Mouse (Mus musculus): Measurements from ENCODE around the gene Tnfrsf21. TPM values are rescaled to one million over a fixed set of nuclear protein-coding genes. Genes with fewer than 3 reads are reported as not detected.

The Tnfrsf21 gene
- polyA plus RNA-seq, 1 experiment from 2014 or later = 18.7 TPM

GRCm38 (mm10) chr17:43106108-43106507, 89.8 kb downstream of the Tnfrsf21 start:
- no peaks in the 10 kb centered on the region for H3K27me3 ChIP-seq (replicated peaks; ENCODE audit: control insufficient read depth, insufficient read depth, low read length)
- 77% methylated on average over 3 of the region's 3 CpGs for WGBS
- H3K4me2 ChIP-seq (ENCODE audit: low read length) = no peak overlapping the region
- no peak overlapping the region for H3K9ac ChIP-seq (ENCODE audit: low read length)
- DNase-seq (ENCODE audit: low spot score) (no peak), ATAC-seq (replicated peaks; ENCODE audit: low FRiP score, low TSS enrichment, low read depth) (no peak)
- no peaks in the 10 kb centered on the region for H3K4me1 ChIP-seq (replicated peaks; ENCODE audit: control insufficient read depth, insufficient read depth, low read length)
- no peaks in the 10 kb centered on the region for H3K9me3 ChIP-seq (ENCODE audit: control insufficient read depth, low read length)
- H3K27ac ChIP-seq (ENCODE audit: low read depth) = no peak overlapping the region
- H3K4me3 ChIP-seq (ENCODE audit: low read depth, low read length) = no peak overlapping the region
- no peaks in the 10 kb centered on the region for H3K36me3 ChIP-seq (ENCODE audit: control insufficient read depth, insufficient read depth, low read length)

- no peak overlapping the region for H3K4me3 ChIP-seq (ENCODE audit: low read depth, low read length)
- 75% methylated on average over 5 of the region's 5 CpGs for WGBS
- ATAC-seq (replicated peaks; ENCODE audit: low FRiP score, low TSS enrichment, low read depth) (no peak), DNase-seq (ENCODE audit: low spot score) (no peak)
- H3K36me3 ChIP-seq (ENCODE audit: control insufficient read depth, insufficient read depth, low read length) = no peaks in the 10 kb centered on the region
- H3K27me3 ChIP-seq (replicated peaks; ENCODE audit: control insufficient read depth, insufficient read depth, low read length) = no peaks in the 10 kb centered on the region
- H3K4me2 ChIP-seq (ENCODE audit: low read length) = no peak overlapping the region
- H3K9ac ChIP-seq (ENCODE audit: low read length) = no peak overlapping the region
- H3K27ac ChIP-seq (ENCODE audit: low read depth) = no peak overlapping the region
- H3K9me3 ChIP-seq (ENCODE audit: control insufficient read depth, low read length) = no peaks in the 10 kb centered on the region
- H3K4me1 ChIP-seq (replicated peaks; ENCODE audit: control insufficient read depth, insufficient read depth, low read length) = no peaks in the 10 kb centered on the region
Measured at GRCm38 (mm10) chr17:43107338-43107737, 91.0 kb downstream of the Tnfrsf21 start.

GRCm38 (mm10) chr17:43109501-43109900, 93.1 kb downstream of the Tnfrsf21 start:
- Histone ChIP-seq H3K27ac (ENCODE audit: low read depth) (no peak overlapping the region), H3K4me2 (ENCODE audit: low read length) (no peak overlapping the region), H3K9ac (ENCODE audit: low read length) (no peak overlapping the region), H3K4me1 (replicated peaks; ENCODE audit: control insufficient read depth, insufficient read depth, low read length) (no peaks in the 10 kb centered on the region), H3K9me3 (ENCODE audit: control insufficient read depth, low read length) (no peaks in the 10 kb centered on the region), H3K27me3 (replicated peaks; ENCODE audit: control insufficient read depth, insufficient read depth, low read length) (no peaks in the 10 kb centered on the region), H3K4me3 (ENCODE audit: low read depth, low read length) (no peak overlapping the region), H3K36me3 (ENCODE audit: control insufficient read depth, insufficient read depth, low read length) (no peaks in the 10 kb centered on the region)
- DNase-seq (ENCODE audit: low spot score) = no peak
- no peak for ATAC-seq (replicated peaks; ENCODE audit: low FRiP score, low TSS enrichment, low read depth)
- 81% methylated on average over 4 of the region's 4 CpGs for WGBS

- DNase-seq (ENCODE audit: low spot score) = no peak
- H3K27me3 ChIP-seq (replicated peaks; ENCODE audit: control insufficient read depth, insufficient read depth, low read length) = no peaks in the 10 kb centered on the region
- no peaks in the 10 kb centered on the region for H3K4me1 ChIP-seq (replicated peaks; ENCODE audit: control insufficient read depth, insufficient read depth, low read length)
- H3K4me3 ChIP-seq (ENCODE audit: low read depth, low read length) = no peak overlapping the region
- no peak overlapping the region for H3K4me2 ChIP-seq (ENCODE audit: low read length)
- H3K9me3 ChIP-seq (ENCODE audit: control insufficient read depth, low read length) = no peaks in the 10 kb centered on the region
- H3K27ac ChIP-seq (ENCODE audit: low read depth) = no peak overlapping the region
- no peak overlapping the region for H3K9ac ChIP-seq (ENCODE audit: low read length)
- no peak for ATAC-seq (replicated peaks; ENCODE audit: low FRiP score, low TSS enrichment, low read depth)
- WGBS = 77% methylated on average over 9 of the region's 9 CpGs
- H3K36me3 ChIP-seq (ENCODE audit: control insufficient read depth, insufficient read depth, low read length) = no peaks in the 10 kb centered on the region
Measured at GRCm38 (mm10) chr17:43110168-43110885, 94.0 kb downstream of the Tnfrsf21 start.

- ATAC-seq (replicated peaks; ENCODE audit: low FRiP score, low TSS enrichment, low read depth) (no peak), DNase-seq (ENCODE audit: low spot score) (peak; percentile 50)
- Histone ChIP-seq H3K9ac (ENCODE audit: low read length) (no peak overlapping the region), H3K27me3 (replicated peaks; ENCODE audit: control insufficient read depth, insufficient read depth, low read length) (no peaks in the 10 kb centered on the region), H3K27ac (ENCODE audit: low read depth) (no peak overlapping the region), H3K36me3 (ENCODE audit: control insufficient read depth, insufficient read depth, low read length) (no peaks in the 10 kb centered on the region), H3K9me3 (ENCODE audit: control insufficient read depth, low read length) (no peaks in the 10 kb centered on the region), H3K4me2 (ENCODE audit: low read length) (no peak overlapping the region), H3K4me3 (ENCODE audit: low read depth, low read length) (no peak overlapping the region), H3K4me1 (replicated peaks; ENCODE audit: control insufficient read depth, insufficient read depth, low read length) (peaks cover 6% of the 10 kb centered on the region)
- 69% methylated on average over 9 of the region's 9 CpGs for WGBS
Measured at GRCm38 (mm10) chr17:43113391-43113984, 97.1 kb downstream of the Tnfrsf21 start.

- DNase-seq (ENCODE audit: low spot score) (peak; percentile 49), ATAC-seq (replicated peaks; ENCODE audit: low FRiP score, low TSS enrichment, low read depth) (0 out of 2 replicates have a peak, but pooled peaks have one; percentile 32)
- Histone ChIP-seq H3K27ac (ENCODE audit: low read depth) (no peak overlapping the region), H3K9ac (ENCODE audit: low read length) (no peak overlapping the region), H3K4me1 (replicated peaks; ENCODE audit: control insufficient read depth, insufficient read depth, low read length) (peaks cover 6% of the 10 kb centered on the region), H3K4me2 (ENCODE audit: low read length) (no peak overlapping the region), H3K9me3 (ENCODE audit: control insufficient read depth, low read length) (no peaks in the 10 kb centered on the region), H3K36me3 (ENCODE audit: control insufficient read depth, insufficient read depth, low read length) (no peaks in the 10 kb centered on the region), H3K4me3 (ENCODE audit: low read depth, low read length) (no peak overlapping the region), H3K27me3 (replicated peaks; ENCODE audit: control insufficient read depth, insufficient read depth, low read length) (no peaks in the 10 kb centered on the region)
- 58% methylated on average over 8 of the region's 8 CpGs for WGBS
Measured at GRCm38 (mm10) chr17:43114086-43114581, 97.8 kb downstream of the Tnfrsf21 start.

- H3K9me3 ChIP-seq (ENCODE audit: control insufficient read depth, low read length) = no peaks in the 10 kb centered on the region
- H3K4me3 ChIP-seq (ENCODE audit: low read depth, low read length) = no peak overlapping the region
- DNase-seq (ENCODE audit: low spot score) (no peak), ATAC-seq (replicated peaks; ENCODE audit: low FRiP score, low TSS enrichment, low read depth) (no peak)
- peaks cover 6% of the 10 kb centered on the region for H3K4me1 ChIP-seq (replicated peaks; ENCODE audit: control insufficient read depth, insufficient read depth, low read length)
- no peak overlapping the region for H3K9ac ChIP-seq (ENCODE audit: low read length)
- H3K27me3 ChIP-seq (replicated peaks; ENCODE audit: control insufficient read depth, insufficient read depth, low read length) = no peaks in the 10 kb centered on the region
- WGBS = 95% methylated on average over 6 of the region's 6 CpGs
- no peaks in the 10 kb centered on the region for H3K36me3 ChIP-seq (ENCODE audit: control insufficient read depth, insufficient read depth, low read length)
- H3K4me2 ChIP-seq (ENCODE audit: low read length) = no peak overlapping the region
- H3K27ac ChIP-seq (ENCODE audit: low read depth) = no peak overlapping the region
Measured at GRCm38 (mm10) chr17:43114926-43115325, 98.6 kb downstream of the Tnfrsf21 start.

GRCm38 (mm10) chr17:43116748-43117147, 100.4 kb downstream of the Tnfrsf21 start:
- no peaks in the 10 kb centered on the region for H3K9me3 ChIP-seq (ENCODE audit: control insufficient read depth, low read length)
- no peak overlapping the region for H3K9ac ChIP-seq (ENCODE audit: low read length)
- no peak overlapping the region for H3K4me3 ChIP-seq (ENCODE audit: low read depth, low read length)
- peaks cover 6% of the 10 kb centered on the region for H3K4me1 ChIP-seq (replicated peaks; ENCODE audit: control insufficient read depth, insufficient read depth, low read length)
- WGBS = 51% methylated on average over 10 of the region's 10 CpGs
- no peak overlapping the region for H3K4me2 ChIP-seq (ENCODE audit: low read length)
- DNase-seq (ENCODE audit: low spot score) (peak; percentile 55), ATAC-seq (replicated peaks; ENCODE audit: low FRiP score, low TSS enrichment, low read depth) (peak; percentile 54; the same call in 1 of the 2 replicates)
- H3K27me3 ChIP-seq (replicated peaks; ENCODE audit: control insufficient read depth, insufficient read depth, low read length) = no peaks in the 10 kb centered on the region
- H3K36me3 ChIP-seq (ENCODE audit: control insufficient read depth, insufficient read depth, low read length) = no peaks in the 10 kb centered on the region
- no peak overlapping the region; the same call in 1 of the 2 replicates for H3K27ac ChIP-seq (ENCODE audit: low read depth)
